Mouse (Mus musculus) c-Kit-positive CD71-positive TER-119-positive erythroid progenitor cells, embryonic 14.5 days (primary cell): ENCODE data around the gene Fkbp2.

Experiments
- DNase-seq: peaks from one replicate; pipeline ENCODE4 v3.0.0-alpha.2; 2013; ENCODE audit warnings: low spot score

Gene Fkbp2

DNA sequence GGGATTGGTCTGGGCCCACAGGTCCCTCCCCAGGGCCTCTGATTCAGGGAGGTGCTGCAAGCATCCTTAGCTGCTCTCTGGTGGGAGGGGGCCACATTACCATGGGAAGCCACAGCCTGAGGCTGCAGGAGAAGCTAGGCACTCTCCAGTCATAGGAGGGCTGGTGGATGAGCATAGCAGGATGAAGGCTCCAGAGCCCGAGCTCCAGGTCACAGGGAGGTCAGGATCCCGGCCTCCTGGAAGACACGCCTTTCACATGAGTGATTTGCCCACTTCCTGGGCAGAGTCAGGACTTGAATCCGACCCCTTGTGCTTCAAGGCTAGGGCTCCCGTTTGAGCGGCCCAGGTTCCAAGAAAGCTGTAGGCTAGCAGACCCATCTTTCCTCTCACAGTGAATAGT is 8.7 kb downstream of the Fkbp2 start:
- no peak for DNase-seq

DNA sequence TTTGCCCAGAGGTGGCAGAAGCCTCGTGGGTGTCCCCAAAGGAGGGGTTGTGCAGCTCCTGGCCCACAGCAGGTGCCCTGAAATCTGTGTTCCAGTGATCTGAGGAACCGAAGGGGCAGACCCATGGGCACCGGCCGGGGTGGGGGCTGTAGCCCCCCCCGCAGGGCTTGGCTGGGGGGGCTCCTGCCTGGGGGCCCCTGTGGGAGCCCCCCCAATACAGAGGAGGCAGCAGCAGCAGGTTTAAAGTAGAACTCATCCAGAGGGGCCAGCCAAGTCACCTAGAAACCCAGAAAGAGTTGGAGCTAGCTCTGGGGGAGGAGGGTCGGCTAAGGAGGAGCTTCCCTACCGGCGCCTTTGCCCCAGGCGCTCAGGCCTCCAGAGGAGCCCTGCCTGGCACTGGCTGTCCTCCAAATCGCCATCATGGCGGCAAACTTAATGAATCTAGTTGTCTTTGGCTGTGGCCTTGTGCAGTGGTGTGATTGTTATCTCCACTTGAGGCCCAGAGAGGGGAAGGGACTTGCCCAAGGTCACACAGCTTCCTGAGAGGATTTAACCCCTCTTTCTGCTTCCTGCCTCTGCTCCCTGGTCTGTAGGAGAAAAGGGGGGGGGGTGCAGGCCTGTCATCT is 9.7 kb downstream of the Fkbp2 start:
- no peak for DNase-seq

DNA sequence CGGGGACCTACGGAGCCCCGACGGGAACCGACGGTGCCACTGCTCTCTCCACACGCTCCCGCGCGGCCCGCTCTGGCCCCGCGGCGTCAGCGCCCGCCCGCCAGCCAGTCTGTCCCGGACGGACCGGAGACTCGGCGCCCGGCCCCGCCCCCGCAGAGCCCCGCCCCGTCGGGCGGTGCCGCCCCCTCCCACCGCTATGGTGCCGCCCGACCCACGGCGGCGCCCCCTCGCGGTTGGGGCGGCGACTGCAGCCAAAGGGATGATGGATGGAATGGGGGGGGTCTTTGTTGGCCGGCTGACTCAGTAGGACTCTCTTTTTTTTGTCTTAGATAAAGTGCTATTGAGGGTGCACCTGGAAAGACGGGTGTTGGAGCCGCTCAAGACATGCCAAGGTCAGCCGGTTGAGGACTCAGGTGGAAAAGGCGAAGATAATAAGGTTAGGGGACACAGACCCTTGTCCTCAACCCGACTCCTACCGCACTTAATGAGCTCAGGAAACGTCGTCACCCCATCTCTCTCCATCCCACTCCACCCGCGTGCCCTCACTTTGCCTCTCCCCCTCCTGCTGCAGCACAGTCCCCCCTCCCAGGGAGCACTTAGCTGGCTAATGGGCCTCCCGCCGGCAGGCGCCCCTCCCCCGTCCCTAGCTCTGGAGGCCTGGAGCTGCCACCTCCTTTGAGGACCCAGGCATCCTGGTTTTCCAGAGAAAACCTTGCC is 10.5 kb downstream of the Fkbp2 start:
- DNase-seq = no peak

DNA sequence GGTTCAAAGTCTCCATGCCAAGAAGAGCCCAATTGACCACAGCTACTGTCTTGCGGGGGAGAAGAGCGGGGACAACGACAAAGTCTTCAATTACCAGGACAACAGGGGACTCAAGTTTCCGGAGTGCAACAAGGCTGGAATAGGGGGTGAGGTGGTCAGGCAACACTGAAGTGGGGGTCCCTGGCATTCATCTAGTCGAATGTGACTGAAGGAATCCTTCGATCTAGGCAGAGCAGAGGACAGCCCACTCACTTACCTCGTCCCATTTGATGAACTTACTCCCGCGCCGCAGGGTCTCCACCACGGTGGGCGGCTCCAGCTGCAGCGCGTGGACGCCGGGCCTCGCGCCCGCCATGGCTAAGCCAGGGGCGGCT is 11.0 kb downstream of the Fkbp2 start:
- no peak for DNase-seq

DNA sequence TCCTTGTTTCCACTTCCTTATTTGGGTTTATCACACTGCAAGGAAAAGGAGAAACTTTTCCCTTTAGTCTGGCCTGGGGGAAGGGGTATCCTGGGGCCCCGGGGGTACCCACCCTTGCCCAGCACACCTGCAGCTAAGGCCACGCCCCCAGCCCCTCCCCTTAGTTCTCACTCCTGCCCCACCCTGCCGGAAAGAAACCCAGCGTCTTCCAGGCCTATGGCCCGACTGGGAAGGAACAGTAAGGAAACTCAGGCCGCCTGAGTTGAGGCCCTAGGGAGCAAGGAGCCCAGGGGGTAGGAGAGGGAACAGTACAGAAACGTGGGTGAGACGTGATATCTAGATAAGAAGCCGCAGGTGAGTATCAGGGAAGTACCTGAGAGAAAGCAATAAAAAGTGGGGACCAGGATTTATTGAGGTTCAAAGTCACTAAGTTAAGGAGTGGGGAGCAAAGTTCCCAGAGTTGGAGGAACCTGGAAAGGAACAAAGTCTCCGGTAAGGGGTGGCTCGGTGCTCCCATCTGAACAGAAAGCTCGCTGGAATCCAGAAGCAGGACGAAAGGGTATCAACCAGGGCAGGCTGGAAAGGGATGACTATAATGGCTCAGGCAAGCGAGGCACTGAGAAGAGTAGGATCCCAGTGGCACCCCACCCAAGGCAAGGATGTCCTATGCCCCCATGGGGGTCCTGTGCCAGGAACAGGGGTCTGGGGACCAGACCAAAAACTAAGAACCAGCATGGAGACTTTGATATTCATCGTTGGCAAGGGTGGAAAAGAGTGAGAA is 11.6 kb downstream of the Fkbp2 start:
- no peak for DNase-seq

DNA sequence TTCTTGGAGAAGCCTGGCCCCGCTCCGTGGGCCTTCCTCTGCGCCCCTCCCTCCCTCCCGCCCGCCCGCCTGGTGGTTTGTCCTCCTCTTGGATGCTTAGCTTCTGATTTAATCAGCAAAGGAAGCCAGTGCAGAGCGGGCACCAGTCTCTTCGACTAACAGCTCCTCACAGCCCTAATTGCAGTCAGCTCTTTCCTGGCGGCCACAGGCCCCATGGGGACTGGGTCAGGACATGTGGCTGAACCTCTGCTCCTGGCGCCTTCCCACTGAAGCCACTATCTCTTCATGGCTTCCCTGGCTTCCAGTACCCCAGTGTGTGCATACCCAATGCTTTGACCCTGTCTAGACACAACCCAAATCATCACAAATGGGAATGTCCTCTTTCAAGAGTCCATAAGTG is 23.8 kb downstream of the Fkbp2 start:
- DNase-seq = no peak

DNA sequence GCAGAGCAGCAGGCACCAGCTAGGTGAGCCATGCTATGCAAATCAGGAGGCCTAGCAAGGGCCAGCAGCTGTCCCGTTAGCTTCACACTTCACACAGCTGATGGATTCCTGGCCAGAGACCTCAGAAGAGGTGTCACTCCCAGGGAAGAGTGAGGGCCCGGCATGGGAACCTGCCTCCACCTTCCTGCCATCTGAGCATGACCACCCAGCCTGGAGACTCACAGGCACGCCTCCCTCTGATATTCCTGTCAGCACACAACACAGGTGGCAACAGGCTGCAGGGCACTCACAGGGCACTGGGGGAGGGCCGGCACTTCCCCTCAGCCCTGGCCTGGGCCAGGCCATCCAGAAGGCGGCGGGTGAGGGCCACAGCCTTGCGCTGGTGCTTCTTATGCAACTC is 24.9 kb downstream of the Fkbp2 start:
- no peak for DNase-seq

DNA sequence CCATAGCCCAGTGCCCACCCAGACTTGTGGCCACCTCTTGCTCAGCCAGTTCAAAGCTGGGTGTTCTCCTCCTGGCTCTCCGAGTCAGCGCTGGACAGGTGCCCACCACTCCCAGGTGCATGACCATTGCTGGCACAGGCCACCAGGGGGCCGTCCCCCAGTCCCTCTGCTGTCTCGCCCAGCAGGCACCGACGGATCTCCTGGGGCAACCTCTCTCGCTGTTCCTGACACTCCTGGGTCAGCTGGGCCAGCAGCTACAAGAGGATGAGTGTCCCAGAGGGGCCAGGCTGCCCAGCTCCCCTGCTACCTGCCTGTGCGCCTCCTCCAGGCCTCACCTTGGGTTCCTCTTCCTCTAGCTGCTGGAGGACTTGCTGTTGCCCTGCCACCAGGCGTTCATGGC is 26.3 kb downstream of the Fkbp2 start:
- DNase-seq = no peak

DNA sequence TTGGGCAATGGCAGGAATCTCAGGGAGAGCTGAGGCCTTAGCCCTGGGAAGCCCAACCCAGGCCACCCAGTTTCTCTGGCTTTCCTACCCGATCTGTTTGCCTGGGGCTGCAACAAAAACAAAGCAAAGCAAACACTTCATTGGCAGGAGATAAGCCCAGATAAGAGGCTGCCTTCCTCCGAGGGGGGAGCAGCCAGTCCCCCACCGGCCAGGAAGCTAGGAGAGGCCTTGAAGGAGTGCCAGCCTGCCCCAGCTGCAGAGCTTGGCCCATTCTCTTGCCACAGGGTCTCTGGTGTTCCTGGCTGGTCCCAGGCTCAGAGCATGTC is 27.6 kb downstream of the Fkbp2 start:
- DNase-seq = no peak

DNA sequence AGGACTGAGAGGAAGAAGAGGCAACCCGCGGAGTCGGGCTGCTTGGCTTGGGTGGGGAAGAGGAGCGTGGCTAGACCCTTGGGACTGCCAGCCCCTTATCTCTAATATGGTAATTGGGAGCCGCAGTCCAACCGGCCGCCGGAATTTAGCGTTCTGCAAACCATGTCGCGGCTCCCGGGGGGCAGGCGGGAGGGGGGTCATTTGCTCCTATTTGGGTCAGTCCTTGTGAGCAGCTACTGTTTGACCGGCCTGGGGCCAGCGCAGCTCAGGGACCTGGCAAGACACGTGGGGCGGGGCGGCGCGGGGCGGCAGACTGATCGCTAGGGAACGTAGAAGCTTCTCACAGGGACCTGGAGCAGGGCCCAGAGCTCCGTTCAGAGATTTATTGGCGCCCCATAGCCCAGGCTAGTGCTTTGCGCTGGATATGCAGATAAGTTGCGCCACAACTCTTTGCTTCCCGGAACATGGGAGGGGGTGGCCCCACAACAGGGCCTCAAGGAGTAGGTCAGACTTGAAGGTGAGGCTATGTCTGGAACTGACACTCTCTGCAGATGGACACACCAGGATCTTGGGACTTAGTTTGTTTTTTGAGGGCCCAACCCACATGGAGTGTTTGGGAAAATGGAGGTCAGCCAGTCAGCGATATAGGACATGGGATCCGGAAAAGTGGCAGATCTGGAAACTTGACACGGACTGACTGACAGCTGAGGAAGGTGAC is 28.1 kb downstream of the Fkbp2 start:
- no peak for DNase-seq

DNA sequence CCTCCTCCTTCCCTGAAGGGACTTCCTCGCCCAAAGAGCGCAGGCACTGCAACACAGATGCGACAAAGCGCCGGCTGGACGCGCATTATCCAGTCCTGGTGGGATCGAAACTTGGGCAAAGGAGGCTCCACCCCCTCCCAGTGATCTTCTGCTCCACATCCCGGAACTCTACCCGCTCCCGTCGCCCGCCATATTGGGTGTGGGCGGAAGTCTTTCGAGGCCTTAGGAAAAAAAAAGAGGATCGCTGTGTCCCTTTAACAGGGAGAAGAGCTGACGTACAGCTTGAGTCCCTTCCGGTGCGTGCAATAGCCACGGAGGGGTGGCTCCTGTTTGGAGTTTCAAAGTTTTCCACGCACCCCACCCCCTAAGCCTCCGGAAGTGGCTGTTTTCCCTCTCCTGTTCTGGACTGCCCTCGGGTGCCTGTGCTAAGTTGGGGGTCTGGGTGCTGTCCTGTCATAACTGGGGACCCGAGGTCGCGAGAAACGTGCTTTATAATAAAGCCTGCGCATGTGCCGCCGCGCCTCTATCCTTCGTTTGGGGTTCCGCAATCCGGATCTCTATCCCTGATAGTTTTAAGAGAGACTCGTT is 28.8 kb downstream of the Fkbp2 start:
- DNase-seq = peak; percentile 75

DNA sequence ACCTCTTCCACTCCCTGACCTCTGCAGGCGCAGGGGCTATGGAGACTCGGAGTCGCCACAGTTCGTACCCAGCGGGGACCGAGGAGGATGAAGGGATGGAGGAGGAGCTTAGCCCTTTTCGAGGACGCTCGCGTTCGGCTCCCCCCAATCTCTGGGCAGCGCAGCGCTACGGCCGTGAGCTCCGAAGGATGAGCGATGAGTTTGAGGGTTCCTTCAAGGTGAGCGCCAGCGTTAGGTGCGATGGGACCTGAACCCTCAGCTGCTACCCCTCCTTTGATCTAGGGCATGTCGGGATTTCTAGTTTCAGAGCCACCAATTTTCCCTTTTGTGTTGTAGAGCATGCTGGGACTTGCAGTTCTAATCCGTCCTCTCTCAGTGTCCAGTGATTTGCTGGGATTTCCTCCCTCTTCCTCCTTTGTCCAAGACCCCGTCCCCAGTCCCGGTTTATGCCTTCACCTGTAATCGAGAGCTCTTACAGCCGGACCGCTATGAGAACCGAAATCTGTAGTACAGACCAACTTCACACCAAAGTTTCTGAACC is 29.6 kb downstream of the Fkbp2 start:
- DNase-seq = no peak

DNA sequence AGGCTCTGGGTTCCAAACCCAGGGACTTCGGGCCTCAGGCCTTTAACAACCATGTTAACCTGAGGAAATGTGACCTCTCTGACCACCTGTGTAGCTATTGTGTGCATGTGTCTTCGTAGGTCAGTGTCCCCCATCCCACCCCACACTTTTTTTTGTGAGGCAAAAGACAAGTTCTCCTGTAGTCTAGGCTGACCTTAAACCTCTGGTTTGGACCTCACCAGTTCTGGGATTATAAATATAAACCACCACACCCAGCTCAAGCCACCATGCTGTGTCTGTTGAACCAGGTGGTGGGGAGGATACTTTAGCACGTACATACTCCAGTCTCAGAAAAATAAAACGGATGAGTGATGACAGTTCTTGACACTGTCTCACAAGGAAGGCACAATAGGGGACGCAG is 30.4 kb downstream of the Fkbp2 start:
- no peak for DNase-seq

DNA sequence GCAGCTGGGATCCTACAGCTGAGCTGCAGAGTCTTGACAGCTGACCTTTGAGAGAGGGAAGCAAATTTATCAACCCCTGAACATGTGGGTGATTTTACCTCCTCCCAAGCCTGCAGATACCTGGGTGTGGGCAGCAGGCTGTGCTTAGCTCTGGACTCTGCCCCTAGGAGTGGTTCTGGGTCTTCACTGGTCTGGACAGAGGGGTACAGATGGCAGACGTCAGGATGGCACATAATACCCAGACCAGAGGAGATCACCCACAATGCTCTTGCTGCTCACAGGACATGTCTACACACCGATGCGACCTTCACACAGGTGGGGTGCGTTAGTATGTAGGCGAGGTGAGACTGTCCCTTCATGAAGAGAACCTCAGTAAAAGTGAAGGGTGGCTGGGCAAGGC is 30.8 kb downstream of the Fkbp2 start:
- DNase-seq = no peak

DNA sequence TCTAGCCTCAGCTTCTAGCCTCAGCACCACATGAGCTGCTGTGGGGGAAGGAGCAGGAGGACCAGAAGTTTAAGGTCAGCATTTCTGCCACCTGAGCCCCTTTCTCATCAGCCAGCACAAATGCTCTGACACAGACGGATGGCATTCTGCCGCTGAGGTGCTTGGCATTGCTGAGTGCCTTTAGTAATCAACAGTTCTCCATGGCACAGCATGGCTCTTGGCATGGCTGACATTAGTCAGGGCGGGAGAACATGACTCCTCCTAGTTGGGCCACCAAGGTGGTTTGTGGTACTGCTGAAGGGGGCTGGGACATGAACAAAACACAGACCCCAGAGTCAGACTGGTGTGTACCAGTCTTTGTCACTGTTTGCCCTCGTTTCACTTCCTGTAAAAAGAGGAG is 32.1 kb downstream of the Fkbp2 start:
- no peak for DNase-seq

DNA sequence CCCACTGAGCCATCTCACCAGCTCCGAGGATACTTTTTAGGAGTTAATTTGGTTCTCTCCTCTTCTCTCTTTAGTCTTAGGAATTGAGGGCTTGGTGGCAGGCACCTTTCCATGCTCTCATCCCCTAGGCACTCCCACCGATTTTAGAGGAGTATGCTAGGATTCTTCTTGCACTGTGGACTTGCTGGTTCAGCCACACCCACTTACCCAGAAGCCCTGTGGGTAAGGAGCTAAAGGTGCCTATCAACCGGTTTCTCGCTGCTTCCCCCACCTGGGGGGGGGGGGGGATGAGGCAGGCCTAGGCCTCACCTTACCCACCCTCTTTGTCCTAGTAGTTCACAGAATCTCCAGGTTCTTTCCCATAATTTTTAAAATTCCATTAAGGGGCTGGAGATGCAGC is 32.6 kb downstream of the Fkbp2 start:
- DNase-seq = no peak

DNA sequence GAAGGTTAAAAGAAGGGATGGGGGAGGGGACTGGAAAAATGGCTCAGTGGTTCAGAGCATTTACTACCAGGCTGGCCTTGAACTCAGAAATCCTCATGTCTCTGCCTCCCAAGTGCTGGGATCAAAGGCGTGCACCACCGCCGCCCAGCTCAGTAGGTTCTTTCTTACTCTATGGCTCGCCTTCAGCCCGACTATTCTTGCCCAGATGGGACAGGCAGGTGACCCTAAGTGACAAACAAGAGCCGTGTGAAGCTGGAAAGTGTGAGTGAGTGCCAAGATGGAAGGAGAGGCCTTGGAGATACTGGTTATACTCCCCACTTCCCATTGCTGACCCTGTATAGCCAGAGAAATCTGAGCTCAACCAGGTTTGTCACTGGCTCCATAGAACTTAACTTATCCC is 36.6 kb downstream of the Fkbp2 start:
- DNase-seq = no peak

DNA sequence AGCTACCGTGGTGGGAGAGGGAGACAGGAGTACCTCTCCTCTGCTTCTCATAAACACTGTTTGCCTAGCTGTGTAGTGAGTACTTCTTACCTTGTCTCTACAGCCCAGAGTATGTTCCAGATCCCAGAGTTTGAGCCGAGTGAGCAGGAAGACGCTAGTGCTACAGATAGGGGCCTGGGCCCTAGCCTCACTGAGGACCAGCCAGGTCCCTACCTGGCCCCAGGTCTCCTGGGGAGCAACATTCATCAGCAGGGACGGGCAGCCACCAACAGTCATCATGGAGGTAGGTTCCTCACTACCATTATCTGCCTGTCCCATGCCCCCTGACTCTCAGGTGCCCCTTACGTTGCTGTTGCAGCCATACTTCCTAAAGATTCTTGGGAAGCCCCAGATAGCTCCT is 37.5 kb downstream of the Fkbp2 start:
- no peak for DNase-seq

DNA sequence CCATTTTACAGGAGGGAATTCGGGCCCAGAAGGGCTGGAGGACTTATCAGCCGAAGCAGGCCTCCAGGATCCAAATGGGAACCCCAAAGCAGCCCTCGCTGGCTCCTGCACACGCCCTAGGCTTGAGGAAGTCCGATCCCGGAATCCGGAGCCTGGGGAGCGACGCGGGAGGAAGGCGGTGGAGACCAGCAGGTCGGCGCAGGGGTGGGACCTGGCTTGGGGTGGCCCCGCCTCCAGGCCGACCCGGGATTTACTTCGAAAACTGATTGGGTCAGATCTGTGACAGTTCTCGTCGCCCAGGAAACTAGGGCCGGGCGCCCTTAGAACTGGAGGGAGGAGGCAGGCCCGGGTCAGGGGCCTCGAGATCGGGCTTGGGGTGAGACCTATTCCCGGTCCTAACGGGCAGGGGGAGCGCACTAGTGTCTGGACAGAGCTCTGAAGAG is 38.0 kb downstream of the Fkbp2 start, which contains the start of gene Gpr137:
Gene Gpr137 (minus strand): TSS at position 232 of the 443 bp plus-strand sequence.
- peak; percentile 92 for DNase-seq

DNA sequence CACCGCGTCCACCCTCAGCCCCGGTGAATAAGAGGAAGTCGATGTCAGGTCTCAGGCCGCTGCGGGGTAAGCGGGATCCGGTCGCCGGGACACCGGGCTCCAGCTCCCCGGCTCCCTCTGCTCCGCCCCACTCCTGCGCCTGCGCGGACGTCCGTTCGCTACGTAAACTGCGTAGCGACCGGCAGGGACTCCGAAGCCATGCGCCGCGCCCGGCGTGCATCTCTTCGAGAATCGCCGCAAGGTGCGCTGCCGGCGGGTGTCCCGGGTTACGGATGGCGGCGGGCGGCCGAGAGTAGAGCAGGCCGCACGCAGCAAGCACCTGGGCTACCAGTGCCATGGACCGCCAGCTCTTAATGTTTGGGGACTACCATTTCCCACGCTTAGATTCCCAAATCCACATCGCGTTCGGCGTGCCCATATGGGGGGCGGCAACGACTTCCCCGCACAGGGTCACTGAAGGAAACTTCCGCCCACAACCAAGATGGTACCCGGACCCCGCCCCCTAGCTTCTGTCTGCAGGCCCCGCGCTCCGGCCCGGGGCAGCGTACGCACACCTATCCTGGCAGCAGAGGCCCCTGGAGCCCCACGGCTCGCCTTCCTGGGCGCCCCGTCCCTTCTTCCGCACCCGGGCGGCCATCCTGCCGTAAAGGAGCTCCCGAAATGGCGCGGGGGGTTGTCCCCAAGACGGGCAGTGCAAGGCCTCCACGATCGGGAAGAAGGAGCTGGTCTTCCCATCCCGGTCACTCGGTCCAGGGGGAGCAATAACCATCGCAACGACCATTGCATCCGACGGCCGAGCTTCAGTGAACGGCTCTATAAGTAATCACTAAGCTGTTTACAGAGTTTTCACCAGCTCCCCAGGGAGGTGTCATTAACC is 38.7 kb downstream of the Fkbp2 start, which contains the start of gene Bad:
Gene Bad (plus strand): TSS at position 490 of the 877 bp plus-strand sequence.
- DNase-seq = peak; percentile 93
